Mouse (Mus musculus): ENCODE measurements around the gene Tmem182.

Tmem182 gene

GRCm38 (mm10) chr1:40799121-40799520 lies 6.3 kb upstream of the Tmem182 start:
- DNase-seq (ENCODE audit: low spot score in 2 of 2) = no peak

DNA sequence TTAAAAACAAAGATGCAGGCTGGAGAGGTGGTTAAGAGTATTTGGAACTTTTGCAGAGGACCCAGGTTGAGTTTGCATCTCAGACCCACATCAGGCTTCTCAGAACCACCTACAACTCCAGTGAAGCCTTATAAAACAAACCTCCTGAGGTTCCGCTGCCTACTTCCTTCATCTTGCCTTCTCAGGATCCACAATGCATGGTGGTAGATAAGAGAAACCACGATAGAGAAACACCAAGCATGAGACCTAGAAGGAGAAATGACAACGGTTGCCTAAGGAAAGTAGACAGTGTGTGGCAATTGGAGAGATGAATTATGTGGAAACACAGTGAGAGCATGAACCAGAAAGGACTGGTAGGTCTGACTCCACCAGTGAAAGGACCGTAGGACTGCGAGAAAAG lies 4.5 kb upstream of the Tmem182 start:
- DNase-seq (ENCODE audit: low spot score in 2 of 2) = no peak

DNA sequence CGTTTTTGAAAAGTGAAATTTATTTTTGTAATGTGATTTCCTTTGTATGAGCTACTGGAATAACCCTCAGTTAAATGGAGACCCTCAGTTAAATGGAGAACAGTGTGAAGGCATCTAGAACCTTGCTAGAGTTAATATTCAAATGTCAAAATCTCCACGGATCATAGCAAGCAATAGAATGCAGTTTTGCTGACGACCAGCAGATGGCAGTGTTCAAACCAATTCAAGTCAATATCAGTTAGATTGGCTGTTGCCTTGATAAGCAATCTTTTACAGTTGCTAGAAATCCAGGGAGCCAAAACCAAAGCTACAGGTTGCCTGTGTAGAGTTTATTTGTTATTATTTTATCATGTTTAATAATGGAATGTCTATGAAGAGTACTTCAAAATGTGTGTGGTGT lies 2.6 kb upstream of the Tmem182 start:
- peak in 1 of 2 experiments; percentile 58 for DNase-seq (ENCODE audit: low spot score in 2 of 2)

- DNase-seq (ENCODE audit: low spot score in 2 of 2) = no peak
Observed at GRCm38 (mm10) chr1:40804118-40804517, 1.3 kb upstream of the Tmem182 start.

DNA sequence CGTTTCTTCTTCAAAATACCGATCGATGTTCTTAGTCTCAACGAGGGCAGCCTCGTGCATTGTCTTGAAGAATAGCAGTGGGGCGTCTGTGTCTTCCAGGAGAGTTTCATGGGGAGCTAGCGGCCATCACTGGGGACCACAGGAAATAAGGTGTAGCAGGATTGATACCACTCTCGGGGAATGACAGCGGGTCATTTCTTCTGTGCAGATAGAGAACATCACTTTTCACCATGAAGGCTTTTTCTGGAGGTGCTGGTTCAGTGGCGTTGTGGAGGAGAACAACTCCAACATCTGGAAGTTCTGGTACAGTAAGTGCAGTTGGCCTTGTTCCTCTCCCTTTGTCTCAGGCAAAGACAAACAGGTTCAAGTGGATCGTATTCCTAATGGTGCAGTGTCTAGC lies 490 bp downstream of the Tmem182 start:
- DNase-seq (ENCODE audit: low spot score in 2 of 2) = no peak

GRCm38 (mm10) chr1:40808643-40809042 lies 3.2 kb downstream of the Tmem182 start:
- no peak for DNase-seq (ENCODE audit: low spot score in 2 of 2)

- no peak for DNase-seq (ENCODE audit: low spot score in 2 of 2)
Observed at GRCm38 (mm10) chr1:40815071-40815845, 9.9 kb downstream of the Tmem182 start.

DNA sequence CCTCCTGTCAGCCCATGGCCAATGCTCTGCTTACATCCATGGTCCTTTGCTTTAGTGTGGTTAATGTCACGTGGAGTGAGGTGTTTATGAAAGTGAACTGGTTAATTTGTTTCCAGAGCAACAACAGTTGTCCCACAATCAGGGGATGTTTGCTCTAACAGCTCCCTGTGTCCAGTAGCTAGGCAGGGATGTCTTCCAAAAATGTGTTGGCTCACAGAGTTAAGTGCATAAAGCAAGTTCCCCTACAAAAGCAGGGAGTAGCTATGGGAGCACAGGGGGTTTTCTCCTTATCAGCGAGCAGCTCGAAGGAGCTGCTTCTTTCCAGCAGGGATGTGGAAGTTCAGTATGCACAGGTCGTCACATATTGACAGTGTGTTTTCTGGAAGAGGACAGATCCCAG lies 19.1 kb downstream of the Tmem182 start:
- DNase-seq (ENCODE audit: low spot score in 2 of 2) = no peak

GRCm38 (mm10) chr1:40824936-40825335 lies 19.5 kb downstream of the Tmem182 start:
- DNase-seq (ENCODE audit: low spot score in 2 of 2) = no peak

GRCm38 (mm10) chr1:40825826-40826225 lies 20.4 kb downstream of the Tmem182 start:
- DNase-seq (ENCODE audit: low spot score in 2 of 2) = no peak

GRCm38 (mm10) chr1:40829213-40829914 lies 24.0 kb downstream of the Tmem182 start:
- DNase-seq (ENCODE audit: low spot score in 2 of 2) = no peak

DNA sequence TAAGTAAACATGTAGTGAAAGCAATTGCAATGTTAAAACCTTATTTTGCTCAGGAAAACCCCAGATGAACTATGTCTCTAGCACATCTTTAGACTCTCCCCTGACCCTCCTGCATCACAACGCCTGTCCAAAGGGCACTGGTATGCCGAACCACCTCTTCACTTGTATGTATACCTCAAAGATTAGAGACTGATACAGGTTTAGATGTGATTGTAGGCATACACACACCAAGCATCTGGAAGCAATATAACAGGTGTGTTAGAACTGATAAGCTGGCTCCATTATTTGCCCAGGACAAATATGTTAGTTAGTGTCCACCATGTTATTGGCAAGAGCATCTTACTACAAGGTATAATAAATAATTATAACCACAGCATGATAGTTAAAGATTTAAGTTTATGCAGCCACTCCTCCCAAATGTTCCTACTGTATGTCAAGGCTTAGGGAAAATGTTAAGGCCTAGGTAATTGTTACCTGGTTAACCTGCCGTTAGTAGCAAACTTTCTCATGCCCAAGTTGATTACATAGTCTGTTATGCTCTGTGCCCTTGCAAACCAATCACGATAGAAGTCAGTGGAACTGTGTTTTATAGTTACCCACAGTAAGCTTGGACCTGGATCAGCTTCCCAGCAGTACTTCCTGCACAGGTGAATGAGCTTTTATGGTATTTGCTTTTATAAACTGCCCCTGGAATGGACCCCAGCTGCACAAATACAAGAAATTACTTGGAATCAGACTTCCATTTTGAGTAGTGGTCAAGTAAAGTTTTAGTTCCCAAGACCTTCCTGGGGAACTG lies 25.5 kb downstream of the Tmem182 start:
- no peak for DNase-seq (ENCODE audit: low spot score in 2 of 2)

GRCm38 (mm10) chr1:40835468-40835867 lies 30.1 kb downstream of the Tmem182 start:
- no peak for DNase-seq (ENCODE audit: low spot score in 2 of 2)

DNA sequence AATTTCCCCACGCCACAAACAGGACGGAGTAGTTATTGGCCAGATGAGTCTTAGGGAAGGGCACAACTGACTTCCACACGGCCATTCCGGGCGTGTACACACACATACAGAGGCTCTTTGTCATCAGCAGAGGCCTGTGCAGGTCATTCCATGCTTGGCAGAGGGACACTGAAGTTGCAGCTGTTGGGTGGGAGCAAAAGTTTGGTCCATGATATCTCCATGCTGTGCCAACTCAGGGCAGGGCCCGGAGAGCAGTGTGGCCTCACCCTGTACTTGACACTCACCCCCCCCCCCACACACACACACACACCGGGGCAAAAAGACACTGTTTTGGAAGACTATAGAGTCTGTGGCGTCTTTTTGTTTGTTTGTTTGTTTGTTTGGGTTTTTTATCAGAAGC lies 35.2 kb downstream of the Tmem182 start:
- no peak for DNase-seq (ENCODE audit: low spot score in 2 of 2)

- DNase-seq (ENCODE audit: low spot score in 2 of 2) = no peak
Observed at GRCm38 (mm10) chr1:40841032-40841761, 35.8 kb downstream of the Tmem182 start.

- DNase-seq (ENCODE audit: low spot score in 2 of 2) = peak; percentile 7 to 41
Observed at GRCm38 (mm10) chr1:40844616-40845015, 39.2 kb downstream of the Tmem182 start.

- no peak for DNase-seq (ENCODE audit: low spot score in 2 of 2)
Observed at GRCm38 (mm10) chr1:40847196-40847938, 42.0 kb downstream of the Tmem182 start.

DNA sequence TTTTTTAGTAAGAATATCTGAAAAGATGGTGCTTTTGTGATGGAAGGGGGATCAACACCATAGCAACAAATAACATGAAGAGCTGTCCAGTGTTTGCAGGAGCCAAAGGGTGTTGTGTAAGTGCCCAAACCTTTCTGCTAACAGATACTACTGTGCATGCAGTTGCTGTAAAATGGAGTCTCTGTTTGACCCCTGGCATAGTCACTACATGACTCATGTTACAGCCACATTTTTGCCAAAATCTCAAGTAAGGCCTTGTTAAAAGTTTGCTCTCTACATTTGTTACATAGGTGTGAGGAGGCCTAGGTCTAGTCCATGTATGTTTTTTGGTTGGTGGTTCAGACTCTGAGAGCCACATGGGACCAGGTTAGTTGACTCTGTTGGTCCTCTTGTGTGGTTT lies 45.9 kb downstream of the Tmem182 start:
- DNase-seq (ENCODE audit: low spot score in 2 of 2) = no peak

- DNase-seq (ENCODE audit: low spot score in 2 of 2) = no peak
Observed at GRCm38 (mm10) chr1:40855268-40855667, 49.9 kb downstream of the Tmem182 start.

DNA sequence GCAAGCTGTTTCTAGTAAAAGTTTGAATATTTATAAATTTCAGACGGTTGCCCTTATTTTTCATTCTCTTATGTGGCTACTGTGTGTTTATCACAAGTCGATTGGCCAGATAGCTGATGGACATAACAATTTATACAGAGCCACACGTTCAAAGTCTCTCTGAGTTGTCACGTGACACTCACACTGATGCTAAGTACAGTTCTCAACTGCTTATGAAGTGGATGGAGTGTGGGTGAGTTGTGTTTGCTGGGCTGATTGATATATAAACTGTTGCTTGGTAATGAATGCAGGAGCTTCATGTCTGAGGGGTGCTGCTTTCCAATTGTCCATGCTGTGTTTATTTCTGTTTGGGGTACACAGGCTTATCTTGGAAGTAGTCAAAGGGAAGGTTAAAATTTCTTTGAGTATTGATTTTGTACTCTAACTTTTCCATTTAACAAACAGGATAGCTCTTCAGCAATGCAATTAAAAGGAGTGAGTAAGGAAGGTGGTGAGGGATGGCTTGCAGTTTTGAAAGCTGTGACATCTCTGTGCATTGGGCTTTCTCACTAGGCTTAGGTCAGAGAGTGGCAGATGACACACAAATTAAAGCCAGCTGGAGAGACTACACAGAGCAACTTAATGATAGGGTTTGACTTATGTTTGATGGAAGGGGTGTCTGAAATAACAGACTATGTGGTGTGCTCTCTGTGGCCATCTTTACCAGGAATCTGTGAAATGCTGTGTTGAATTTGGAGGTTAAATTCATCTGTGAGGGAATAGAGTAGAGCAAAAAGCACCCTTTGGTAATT lies 51.6 kb downstream of the Tmem182 start:
- no peak for DNase-seq (ENCODE audit: low spot score in 2 of 2)

Measured in spleen, postnatal 10 days (tissue).